Mouse (Mus musculus) pancreas, adult 10 weeks (tissue): ENCODE measurements around the gene Rbm12b1. TPM values are rescaled to one million over a fixed set of nuclear protein-coding genes. Genes with fewer than 3 reads are reported as not detected.

ENCODE experiments used
- polyA plus RNA-seq: library from polyadenylated mRNA; stranded (reverse); fragments of 350-450 nt; fragmentation: Illumina TruSeq; extraction: RNeasy Lipid Tissue Mini Kit (QIAGEN cat#74804); gene quantifications from one replicate; pipeline ENCODE4 v1.2.3, GENCODE M21; 2015; ENCODE audit warnings: low read depth, low replicate concordance; ENCODE audit not compliant: insufficient read depth

The Rbm12b1 gene
- 2.1 TPM for polyA plus RNA-seq

DNA sequence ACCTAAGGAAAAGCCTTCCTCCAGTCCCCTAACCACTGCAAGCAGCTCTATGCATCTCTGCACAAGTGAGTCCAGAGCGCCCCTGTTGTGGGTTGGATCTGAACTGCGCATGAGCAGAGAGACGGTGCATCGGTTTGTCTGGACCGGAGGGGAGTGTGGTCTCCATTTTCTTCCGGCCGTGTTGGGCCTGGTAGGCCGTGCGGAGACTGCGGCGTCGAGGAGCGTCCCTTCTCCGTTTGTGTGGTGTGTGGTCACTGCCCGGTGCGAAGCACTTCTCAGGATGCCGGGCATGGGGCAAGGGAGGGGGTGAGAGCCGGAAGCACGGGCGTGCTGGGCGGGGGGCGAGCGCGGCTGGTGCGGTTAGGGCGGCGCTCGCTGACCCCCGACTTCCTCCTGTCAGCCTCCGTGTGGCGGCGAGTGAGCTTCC, at the start of gene Rbm12b1:
Gene Rbm12b1, plus strand, starts transcription at position 124 of the 427 bp plus-strand sequence.

DNA sequence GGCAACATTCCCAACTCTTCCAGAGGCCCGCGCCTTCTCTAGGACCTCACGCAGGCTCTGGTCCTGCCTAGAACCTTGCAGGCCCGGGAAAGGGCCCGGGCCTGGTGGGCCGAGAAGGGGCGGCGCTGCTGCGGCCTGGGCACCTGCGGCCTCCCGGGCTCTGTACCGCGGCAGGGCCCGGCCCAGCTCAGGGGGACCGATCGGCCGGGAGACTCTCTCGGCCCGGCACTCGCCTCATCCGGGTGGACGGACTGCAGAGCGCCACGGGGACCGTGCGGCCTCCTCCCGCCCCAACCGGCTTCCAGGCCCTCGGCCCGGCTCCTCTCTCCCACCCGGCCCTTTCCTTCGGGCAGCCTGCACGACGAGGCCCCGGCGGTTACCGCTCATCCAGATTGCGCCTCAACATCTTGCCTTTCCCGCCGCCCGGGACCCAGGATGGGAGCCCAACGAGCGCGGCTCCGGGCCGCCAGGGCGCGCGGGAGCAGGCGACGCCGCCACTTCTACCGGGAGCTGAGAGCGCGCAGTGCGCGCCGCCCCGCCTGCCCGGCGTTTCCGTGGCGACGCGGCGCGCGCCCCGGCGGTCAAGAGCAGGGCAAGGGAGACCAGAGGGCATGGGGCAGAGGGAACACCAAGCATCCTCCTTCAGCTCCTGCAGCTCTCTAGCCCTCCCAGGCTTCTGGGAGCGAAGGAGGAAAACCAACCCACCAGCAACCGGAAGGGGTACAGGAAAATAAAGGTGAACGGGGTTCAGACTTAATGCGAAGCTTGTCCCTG, 31.4 kb downstream of the Rbm12b1 start, which contains the start of gene Fam92a:
Gene Fam92a, minus strand, starts transcription at position 698 of the 774 bp plus-strand sequence.

Other genes with a start within 250 kb of the Rbm12b1 start
- not detected for gene Gm10604, start 159.0 kb upstream of the Rbm12b1 start, polyA plus RNA-seq
- gene Rbm12b2, start 50.8 kb upstream of the Rbm12b1 start, polyA plus RNA-seq = 4.4 TPM
- 8.6 TPM for gene Fam92a, start 31.8 kb downstream of the Rbm12b1 start, polyA plus RNA-seq